Mouse (Mus musculus) heart, postnatal 0 days (tissue): ENCODE results near the gene Tmbim4.

Experiments
- CTCF ChIP-seq: IDR thresholded peaks from 2 replicates; pipeline ENCODE4 v1.5.1; 2016; ENCODE audit warnings: antibody characterized with exemption, control low read depth, low read depth
- EP300 ChIP-seq: IDR thresholded peaks from 2 replicates; pipeline ENCODE4 v1.6.1; 2016; ENCODE audit warnings: antibody characterized with exemption, low read depth

- TF ChIP-seq EP300 (no peak), CTCF (no peak)
These were observed 3.3 kb downstream of the Tmbim4 start for GRCm38 (mm10) chr10:120204591-120205210.
